Mouse (Mus musculus) layer of hippocampus, adult 9-11 months (tissue): ENCODE measurements around the gene Gpr132.
A peak's percentile ranks its signal among the peaks of the same experiment; 100 is the strongest.
"Not testable (repeated sequence)": the region's sequence is repeated elsewhere in the genome, so short reads cannot be mapped to it uniquely, and the experiment has no call there.

Experiments
- DNase-seq: peaks from one replicate; pipeline ENCODE4 v3.0.0; 2022

Gpr132 gene

GRCm38 (mm10) chr12:112816866-112817265 is 51.2 kb downstream of the Gpr132 start:
- DNase-seq: not testable (repeated sequence)

DNA sequence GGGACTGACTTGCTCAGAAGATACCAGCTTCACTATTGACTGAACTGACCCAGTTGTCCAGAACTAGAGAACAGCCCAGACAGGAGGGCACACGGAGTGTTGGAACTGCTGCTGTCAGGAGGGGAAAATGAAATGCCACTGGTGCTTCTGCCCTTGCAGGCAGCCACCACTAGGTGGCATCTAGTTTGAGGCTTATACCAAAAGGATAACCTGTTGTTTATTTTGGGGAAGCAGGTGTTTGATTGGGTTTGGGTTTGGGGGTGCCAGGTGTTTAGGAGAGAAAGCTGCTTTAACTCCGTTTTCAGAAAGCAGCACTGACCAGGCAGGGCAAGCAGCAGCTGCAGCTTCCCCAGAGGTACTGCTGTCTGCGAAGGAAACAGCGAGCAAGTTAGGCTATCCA is 51.7 kb downstream of the Gpr132 start:
- no peak for DNase-seq

- DNase-seq: no peak
Measured at GRCm38 (mm10) chr12:112814682-112815470, 53.2 kb downstream of the Gpr132 start.

- DNase-seq: no peak
Measured at GRCm38 (mm10) chr12:112813370-112813769, 54.7 kb downstream of the Gpr132 start.

DNA sequence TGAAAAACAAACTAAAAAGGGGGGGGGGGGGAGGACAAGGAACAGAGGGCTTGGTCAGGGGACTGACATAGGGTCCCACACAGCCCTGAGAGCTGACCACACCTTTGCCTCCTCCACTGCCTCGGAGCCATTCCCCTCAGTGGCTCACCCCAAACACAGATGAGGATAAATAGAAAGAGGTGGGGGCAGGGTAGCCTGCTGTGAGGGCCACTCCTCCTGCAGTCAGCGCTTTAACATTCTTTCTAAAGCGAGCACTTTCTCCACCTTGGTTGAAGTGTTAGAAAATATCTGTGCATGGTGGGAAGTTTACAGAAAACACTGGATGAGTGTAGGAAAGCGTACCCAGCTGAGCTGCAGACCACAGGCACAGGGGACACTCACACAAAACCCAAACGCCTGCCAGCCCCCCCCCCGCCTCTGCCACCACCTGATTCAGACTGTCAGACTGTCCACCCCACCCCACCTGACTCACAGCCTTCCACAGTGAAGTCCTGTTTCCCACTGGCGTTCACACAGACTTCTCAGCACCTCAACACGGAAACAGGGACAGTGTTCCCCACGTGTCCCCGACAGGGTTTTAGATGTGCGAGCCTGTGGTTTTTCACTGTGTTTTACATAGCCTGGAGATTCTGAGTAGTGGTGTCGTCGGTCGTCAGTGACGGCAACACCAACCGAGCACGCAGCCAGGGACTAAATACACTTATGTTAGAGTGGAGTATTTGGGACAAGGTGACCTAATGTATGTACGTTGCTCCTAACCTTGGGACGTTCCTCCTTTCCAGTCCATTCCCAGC is 57.7 kb downstream of the Gpr132 start:
- no peak for DNase-seq

DNA sequence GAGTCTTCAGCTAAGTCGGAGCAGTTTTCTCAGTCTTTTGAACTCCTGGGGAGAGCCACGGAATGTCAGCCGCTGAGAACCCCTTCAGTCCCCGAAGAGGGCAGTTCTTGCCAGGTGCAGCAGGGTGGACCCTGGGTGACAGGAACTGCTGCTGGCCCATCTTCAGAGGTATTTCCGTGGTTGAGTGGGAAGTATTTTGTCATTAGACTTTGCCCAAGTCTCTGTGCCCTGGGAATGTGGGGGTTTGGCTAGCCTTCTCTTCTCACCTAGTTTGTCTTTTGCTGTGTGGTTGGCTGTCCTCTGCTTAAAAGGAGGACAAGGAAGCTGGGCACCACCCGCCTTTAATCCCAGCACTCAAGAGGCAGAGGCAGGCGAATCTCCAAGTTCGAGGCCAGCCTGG is 58.4 kb downstream of the Gpr132 start:
- DNase-seq: no peak

DNA sequence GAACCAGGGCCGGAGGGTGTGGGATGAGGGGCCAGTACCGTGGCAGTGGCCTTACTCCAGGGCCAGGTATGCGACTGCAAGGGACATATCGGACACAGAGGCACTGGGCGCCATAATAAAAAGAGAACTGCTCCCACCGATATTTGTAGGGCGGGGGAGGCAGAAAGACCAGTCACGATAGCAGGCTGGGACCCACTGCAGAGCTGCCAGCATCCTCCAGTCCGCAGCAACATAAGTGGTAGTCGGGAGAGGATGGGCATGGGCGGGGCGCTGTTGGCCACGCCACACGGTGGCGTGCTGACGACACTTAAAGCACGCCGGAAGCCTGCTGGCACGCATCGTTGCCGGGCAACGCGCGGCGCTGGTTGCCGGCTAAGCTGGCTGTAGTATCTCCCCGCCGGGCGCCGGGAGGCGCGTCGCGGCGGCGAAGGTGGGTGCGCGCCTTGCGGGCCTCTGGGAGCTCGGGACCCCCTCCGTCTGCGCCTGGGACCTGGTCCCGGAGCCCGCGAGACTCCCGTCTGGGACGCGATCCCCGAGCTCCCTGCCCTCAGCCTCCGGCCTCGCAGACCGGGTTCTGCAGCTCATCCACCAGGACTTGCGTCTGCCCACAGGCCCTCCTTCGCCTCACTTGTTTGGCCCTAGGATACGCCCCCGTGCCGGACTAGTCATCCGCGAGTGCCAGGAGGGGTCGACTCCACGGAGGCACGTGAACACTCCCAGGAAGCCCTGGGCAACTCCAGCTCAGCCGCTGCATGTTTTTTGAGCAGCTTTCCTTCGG is 59.3 kb downstream of the Gpr132 start, which contains the start of gene Clba1:
Gene Clba1, plus strand, starts transcription at position 351 of the 778 bp plus-strand sequence.
- DNase-seq: peak; percentile 95

- no peak for DNase-seq
Measured at GRCm38 (mm10) chr12:112808212-112808586, 59.8 kb downstream of the Gpr132 start.

- no peak for DNase-seq
Measured at GRCm38 (mm10) chr12:112807796-112808195, 60.2 kb downstream of the Gpr132 start.

GRCm38 (mm10) chr12:112806044-112806443 is 62.0 kb downstream of the Gpr132 start:
- no peak for DNase-seq

DNA sequence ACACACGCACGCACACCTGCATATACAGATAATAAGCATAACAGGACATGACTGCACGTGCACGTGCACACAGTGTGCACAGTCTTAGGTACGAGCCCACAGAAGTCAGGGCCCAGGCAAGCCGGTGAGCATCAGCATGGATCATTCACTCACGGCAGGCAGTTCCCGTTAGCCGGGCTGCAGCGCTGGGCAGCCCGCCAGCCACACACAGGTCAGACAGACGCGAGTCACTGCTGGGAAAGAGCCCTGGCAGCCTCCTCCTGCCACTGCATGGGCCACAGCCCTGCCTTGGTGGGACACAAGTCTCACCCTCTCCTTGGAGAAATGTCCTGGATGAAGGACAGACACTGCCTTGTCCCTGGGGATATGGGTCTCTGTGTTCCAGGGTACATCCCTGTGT is 64.0 kb downstream of the Gpr132 start:
- DNase-seq: no peak

GRCm38 (mm10) chr12:112802917-112803316 is 65.1 kb downstream of the Gpr132 start:
- DNase-seq: no peak

GRCm38 (mm10) chr12:112801864-112802846 is 65.9 kb downstream of the Gpr132 start, which contains the start of gene Ahnak2:
Gene Ahnak2 (minus strand): TSS chr12:112802657.
- no peak for DNase-seq
